Mouse (Mus musculus) mouse embryonic stem cell (cell line): ENCODE data around the gene Zcchc8.
"Not testable (repeated sequence)": the region's sequence is repeated elsewhere in the genome, so short reads cannot be mapped to it uniquely, and the experiment has no call there.

Experiments used
- in situ Hi-C, 2 experiments: fragments of 300-500 bp; cut with MboI; formaldehyde crosslinking; loops; 1 replicate in 1 of 2; 3 replicates in 1 of 2; pipeline ENCODE4 v1.14.3; 2019 to 2020; ENCODE audit warnings: low sequenced_read_pairs in 2 of 2, low pct_unique_long_range_greater_than_20kb in 1 of 2, mixed read lengths in 1 of 2; ENCODE audit not compliant: unreplicated experiment in 1 of 2

The Zcchc8 gene

DNA sequence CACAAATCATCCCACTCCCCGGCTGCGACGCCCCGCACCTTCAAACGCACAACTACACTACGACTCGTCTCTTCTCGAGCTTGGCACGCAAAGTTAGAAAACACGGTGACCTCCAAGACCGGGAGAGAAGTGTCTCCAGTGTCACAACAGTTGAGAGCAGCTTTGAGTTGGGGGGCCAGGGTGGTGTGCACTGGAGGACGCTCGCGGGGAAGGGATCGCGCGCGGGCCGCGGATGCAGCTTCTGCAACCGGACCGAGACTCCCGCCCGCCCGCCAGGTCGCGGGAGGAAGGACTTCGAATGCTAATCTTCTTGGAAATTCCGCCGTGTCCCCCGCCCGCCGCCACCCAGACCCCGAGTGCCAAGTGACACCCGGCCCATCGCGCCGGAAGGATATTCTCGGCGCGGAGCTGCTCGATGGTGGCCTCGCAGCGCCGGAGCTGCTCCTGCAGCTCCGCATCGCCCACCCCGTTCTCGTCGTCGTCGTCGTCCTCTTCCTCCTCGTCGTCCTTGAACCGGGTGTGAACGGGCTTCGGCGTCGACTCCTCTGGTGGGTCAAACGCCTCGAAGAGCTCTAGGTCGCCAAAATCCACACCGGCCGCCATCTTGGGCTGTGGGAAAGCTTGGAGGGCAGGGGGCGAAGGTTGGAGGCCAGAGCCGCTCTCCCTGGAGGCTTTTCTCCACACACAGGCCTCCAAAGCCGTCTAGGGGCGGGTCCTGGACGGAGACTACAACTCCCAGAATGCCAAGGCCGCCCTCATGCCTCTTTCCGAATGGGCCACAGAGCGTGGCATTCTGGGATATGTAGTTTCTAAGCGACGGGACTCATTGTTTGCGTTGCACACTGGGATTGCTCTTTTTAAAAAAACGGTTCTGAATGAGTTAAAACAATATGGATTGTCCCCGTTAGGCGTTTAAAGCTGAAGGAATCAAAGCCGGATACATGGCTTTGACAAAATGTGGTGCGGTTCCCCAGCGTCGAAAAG lies at the start of gene Zcchc8:
Zcchc8 (minus strand) TSS at position 773 of the 984 bp plus-strand sequence.
- in situ Hi-C loops, result no loop called here

DNA sequence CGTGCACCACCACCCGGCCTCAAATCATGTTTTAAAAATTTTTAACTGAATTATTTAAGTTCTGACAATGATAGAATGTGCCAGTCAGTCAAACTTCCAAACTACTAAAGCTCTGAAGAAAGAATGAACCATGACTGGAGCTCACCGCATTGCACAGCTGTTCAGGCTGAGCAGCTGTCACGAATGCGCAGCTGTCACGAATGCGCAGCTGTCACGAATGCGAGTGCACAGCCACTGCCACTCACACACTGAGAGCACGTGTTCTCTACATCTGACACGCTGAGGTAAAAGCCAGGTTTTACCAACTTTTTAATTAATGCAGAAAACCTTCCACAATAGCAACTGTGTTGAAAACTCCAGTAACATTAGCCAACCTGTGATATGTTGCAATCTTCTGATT lies 45.6 kb upstream of the Zcchc8 start:
- in situ Hi-C loops, result not testable (repeated sequence)

DNA sequence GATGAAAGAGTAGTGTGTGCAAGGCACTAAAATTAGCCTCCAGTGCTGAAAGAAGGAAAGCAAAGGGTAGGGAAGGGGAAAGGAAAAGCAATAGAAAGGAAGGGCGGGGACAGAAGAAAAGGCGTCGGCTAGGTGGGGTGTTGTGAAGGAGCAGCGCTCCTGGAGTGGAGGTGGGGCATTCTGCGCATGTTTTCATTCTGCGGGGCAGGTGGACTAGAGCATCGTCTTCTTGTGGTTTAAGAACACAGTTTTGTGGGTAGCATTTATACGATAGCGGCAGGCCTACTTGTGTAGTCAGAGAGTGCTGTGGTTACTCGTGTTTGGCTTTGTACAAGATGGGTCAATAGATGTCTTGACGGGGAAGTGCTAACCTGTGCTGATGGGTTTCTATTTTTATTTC lies 44.6 kb upstream of the Zcchc8 start:
- in situ Hi-C loops, result no loop called here

DNA sequence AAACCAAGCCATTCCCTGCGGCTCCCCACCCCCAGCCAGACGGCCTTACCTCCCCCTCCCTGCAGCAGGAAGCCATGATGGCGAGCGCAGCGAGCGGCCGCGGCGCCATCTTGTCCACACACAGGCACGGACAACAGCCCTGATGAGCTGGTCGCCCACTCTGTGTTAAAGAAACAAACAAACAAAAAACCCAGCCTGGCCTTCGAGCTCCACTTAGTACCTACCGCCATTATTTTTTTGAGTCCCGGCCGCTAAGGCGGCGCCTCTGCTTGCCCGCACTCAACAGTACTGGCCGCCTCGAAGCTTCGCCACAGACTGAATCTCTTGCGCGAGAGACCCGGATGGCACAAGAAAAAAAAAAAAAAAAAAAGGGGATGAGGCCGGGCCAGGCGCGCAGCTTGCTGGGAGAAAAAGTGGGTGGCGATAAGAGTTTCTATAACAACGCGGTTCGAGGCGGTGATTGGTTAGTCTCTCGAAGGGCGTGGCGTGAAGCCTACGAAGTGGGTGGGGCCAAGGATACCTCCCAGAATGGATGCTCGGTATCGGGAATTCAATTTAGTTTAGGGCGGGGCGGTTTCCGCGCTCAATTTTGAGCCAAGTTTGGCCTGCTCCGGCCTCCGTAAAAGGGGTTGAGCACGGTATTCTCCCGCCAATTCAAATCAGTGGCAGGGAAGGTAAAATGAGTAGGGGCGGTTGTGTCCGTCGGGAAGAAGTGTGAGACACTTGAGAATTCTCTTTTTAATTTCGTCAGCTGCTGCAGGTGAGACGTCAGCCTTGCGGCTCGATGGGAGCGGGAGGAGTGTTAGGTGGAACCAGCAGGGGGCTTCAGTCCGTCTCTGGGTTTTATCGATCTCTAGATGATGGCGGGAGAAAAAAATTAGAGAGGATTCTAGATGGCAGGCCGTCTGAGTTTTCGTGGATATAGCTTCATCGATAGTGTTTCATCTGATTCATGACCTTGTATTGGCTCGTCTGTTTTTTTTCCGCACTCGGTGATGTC lies 28.5 kb upstream of the Zcchc8 start, which contains the start of the genes Rsrc2 and Kntc1:
Rsrc2 (minus strand) TSS at position 350 of the 1,000 bp plus-strand sequence.
Kntc1 (plus strand) TSS at position 652 of the 1,000 bp plus-strand sequence.
- in situ Hi-C loops, result no loop called here

DNA sequence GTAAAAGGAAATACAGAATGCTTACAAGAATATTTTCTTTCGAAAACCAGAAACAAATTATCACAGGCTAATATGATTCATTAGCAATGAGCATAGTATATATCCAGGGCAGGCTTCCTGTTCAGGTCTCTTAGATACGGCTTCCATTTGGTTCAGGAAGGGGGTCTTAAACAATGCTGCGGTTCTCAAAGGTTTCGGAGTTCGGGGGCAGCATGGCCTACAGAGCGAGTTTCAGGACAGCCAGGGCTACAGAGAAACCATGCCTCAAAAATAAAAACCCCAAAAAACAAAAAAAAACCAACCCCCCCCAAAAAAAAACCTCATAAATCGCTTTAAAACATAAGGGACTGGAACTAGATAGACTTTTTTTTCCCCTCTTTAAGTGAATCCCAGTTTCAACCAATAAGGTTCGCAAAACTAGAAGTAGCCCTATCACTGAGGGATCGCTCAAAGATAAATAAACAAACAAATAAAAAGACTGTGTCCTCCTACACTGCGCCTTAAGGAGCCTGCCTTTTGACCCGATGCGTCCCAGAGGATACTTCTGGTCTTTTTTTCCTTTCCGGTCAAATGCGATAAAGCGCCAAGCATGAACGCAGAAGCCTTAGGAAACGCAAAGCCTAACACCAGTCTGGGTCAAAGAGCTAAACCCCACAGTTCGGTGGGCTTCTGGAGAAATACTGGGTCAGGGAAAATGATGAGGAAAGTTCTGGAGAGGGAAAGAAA lies 27.6 kb upstream of the Zcchc8 start:
- in situ Hi-C loops, result no loop called here

DNA sequence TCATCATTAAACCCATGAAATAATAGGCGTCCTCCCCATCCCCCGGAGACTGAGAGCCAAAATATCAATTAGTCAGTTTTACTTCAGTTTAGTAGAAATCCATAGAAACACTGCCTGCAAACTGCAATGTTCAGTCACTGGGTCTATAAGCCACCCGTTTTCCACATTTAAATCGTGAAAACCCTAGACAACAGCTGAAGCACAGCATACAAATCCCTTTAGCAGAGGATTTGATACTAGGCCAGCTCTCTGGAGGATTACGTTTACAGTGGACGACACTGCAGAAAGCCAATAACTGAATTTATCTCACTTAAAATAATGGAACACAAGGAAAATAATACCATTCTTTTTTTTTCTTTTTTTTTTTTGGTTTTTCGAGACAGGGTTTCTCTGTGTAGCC lies 26.7 kb upstream of the Zcchc8 start:
- in situ Hi-C loops, result no loop called here

DNA sequence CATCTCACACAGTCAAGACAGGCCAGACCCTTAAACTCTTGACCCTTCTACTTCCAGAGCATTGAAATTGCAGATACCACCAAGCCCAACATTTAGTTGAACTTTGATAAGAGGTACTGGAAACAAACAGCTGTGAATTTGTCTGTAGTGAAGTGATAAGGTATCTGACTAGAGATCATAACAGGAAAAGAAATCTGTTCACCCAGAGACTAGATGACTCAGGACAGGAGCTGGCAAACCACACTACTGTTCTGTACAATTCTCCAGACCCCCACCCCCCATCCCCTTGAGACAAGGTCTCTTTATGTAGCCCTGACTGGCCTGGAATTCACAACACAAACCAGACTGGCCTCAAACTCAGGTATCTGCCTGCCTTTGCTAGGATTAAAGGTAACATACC lies 25.4 kb upstream of the Zcchc8 start:
- in situ Hi-C loops, result no loop called here

DNA sequence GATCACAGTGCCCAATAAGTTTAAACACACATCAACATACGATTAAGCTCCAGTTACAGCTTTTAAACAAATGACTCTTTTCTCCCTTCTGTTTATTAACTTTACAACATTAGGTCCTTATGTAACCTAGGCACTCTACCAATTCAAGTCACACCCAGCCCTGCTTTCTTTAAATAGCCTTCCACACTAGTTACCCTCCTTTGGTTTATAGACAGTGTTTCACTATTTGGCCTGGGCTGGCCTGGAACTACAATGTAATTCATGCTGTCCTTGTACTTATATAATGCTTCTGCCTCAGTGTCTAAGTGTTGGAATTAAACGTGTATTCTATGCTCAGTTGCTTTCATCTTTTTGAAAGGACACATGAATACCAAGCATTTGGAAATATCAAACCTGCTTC lies 23.5 kb upstream of the Zcchc8 start:
- in situ Hi-C loops, result no loop called here

DNA sequence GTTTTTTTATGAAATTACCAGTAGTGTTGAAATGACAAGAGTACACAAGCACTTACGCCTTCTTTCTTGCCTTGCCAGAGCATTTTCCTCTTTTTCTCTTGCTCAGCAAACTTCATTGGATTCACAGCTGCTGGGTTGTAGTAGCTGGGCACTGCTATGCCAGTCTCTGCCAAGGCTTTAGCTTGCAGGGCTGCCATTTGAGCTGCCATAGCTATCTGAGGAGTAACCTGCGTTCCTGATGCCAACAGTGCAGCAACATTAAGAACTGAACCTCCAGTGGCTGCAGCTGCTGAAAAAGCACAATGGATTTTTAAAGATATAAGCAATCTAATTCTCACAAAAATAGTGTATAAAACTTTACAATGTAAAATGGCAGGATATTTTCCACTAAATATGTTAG lies 10.1 kb upstream of the Zcchc8 start:
- in situ Hi-C loops, result no loop called here

DNA sequence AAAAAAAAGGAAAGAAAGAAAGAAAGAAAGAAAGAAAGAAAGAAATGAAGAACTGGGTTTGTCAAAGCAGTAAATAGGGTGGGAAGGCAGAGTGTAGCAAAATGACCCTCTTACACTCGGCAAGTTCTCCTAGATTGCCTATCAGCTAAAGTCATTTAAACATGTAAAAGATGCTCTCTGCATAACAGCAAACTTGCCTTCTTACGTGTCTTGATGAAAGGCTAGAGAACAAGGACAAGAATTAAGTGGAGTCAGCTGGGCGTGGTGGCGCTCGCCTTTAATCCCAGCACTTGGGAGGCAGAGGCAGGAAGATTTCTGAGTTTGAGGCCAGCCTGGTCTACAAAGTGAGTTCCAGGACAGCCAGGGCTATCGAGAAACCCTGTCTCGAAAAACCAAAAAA lies 2.9 kb upstream of the Zcchc8 start:
- in situ Hi-C loops, result not testable (repeated sequence)

DNA sequence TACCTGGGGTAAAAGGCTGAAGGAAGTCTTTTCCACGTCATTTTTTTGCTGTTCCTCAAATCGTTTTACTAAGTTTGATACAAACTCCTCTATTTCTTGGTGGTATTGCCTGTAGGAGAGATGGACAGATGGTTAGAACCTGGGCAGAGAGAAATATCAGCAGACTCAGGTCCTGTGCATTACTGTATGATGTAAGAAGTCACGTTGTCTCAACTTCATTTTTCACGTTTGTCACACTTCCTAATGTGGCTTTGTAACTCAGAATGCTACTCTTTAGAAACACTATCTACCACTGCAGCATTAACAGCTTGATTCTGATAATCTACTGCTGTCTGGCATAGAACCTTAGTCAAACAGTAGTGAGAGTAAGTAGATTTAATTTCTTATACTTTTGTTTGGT lies 6.3 kb downstream of the Zcchc8 start:
- in situ Hi-C loops, result no loop called here

DNA sequence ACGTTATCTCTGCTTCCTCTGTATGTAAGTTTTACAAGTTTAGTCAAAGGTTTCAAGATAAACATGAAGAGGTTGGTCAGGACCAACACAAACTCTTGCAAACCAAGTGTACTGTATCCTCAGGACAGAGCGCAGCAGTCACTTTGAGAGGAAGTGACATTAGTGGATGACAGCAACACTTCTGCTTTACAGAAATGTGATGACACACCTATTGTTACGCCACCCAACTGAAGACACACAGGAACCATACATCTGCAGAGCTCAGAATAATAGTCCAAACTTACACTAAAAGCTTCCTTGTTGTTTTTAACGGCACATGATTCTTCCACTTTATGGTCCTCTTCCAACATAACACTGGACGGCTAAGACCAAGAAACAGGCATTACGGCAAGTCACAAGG lies 7.1 kb downstream of the Zcchc8 start:
- in situ Hi-C loops, result no loop called here

DNA sequence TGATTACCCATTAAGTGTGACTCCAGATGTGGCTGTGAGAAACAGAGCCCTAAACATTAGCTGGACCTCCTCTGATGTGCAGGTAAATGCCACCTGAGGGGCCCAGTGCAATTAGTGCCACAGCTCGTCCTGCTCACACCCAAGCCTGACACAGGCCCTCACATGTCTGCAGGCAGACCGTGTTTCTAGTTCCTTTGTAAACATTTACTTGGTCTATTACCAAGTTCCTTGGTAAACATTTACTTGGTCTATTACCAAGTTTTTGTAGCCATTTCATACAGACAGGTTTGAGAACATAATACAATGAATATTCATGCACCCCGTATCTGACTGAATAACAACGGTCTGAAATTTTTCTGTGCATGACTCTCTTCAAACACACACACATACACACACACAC lies 11.3 kb downstream of the Zcchc8 start:
- in situ Hi-C loops, result no loop called here

DNA sequence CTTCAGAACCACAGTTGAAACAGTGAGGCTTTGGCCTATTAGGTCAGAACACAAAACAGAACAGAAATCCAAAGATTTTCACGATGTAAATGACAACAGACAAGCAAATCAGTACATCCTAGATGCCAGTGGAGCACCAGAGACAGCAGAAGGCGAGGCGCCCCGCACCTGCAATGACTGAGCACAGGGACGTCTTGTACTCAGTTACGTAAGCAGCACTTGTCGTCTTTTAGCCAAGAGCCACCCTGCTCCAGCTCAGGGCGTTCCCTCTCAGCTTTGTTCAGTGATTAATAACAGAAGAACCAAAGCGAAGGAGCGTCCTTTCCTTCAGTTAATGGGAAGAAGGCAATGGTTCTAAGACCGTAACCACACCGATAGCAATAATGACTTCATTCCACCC lies 12.3 kb downstream of the Zcchc8 start:
- in situ Hi-C loops, result no loop called here

DNA sequence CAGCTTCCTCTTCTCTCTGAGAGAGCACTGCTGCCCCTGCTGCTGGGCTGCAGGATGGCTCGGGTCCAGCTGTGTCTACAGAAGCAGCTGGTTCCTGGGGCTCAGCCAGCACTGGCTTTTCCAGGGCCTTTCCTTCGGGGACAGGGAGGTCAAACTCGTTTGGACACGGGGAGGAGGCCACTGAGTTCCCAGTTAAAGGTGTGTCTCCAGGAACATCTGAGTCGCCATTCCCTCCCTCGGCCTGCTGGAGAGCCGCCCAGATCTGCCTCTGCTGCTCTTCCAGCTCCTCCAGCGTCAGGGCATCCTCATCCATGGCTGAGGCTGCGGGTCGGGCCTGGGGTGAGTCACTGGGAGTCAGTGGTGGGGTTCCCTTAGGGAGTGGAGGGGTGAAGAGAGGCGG lies 20.3 kb downstream of the Zcchc8 start:
- in situ Hi-C loops, result no loop called here

DNA sequence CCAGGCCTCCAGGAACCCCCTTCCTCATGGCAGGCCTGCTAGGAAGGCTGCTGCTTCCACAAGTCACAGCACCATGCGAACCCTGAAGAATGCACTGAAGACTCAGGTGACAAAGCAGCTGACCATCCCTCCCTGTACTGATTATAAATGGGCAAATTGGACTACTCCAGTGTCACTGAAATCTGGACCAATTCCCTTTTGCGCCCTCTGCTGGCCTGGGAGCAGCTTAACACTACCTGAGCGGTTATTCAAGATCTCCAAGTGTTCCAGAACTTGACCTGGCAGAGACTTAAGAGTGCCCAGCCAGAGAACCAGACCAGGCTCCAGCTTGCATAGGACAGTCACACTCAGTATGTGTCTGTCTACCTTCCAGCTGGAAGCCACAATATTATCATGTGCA lies 21.7 kb downstream of the Zcchc8 start:
- in situ Hi-C loops, result loop anchor here in 1 of 2 experiments (5.0 kb wide), 1 partner anchor 72 kb away; no protein-coding TSS in a partner anchor

DNA sequence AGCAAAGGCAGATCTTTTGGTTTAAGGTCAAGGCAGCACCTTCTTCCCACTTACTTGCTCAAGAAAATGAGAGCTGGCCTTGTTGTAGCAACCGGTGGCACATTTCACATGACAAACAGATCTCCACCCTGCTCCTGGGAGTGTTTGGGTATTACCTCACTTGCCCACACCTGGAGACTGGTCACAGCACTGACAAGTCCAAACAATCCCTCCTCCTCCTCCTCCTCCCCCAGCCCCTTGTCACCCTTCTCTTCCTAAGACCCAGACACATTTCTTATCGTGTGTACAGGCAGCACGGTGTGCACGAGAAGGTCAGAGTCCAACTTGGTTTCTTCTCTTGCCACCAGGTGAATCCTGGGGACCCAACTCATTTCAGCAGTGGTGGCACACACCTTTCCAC lies 23.9 kb downstream of the Zcchc8 start:
- in situ Hi-C loops, result loop anchor here in 1 of 2 experiments (5.0 kb wide), 1 partner anchor 70 kb away; no protein-coding TSS in a partner anchor

DNA sequence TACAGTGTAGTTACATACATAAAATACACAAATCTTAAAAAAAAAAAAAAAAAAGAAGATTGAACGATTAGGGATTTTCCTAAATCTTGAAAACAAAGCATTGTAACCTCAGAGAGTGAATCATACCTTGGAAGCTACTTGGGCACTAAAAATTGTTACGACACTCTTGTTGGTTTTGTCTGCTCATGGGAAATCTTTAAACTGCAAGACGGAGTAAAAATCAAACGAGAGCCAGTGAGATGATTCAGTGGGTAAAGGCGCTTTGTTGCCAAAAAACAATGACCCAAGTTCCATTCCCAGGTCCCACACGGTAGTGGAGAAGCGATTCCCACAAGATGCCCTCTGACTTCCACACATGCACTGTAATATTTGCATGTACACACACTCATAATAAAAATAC lies 24.7 kb downstream of the Zcchc8 start:
- in situ Hi-C loops, result loop anchor here in 1 of 2 experiments (5.0 kb wide), 1 partner anchor 69 kb away; no protein-coding TSS in a partner anchor
